Mouse (Mus musculus): ENCODE results near the gene Taok1. TPM values are rescaled to one million over a fixed set of nuclear protein-coding genes. Genes with fewer than 3 reads are reported as not detected.

The Taok1 gene
- polyA plus RNA-seq, 1 experiment from 2014 or later, result 29.2 TPM

- DNase-seq (ENCODE audit: low spot score), result no peak
- Histone ChIP-seq H3K27ac (peak overlapping the region; percentile 35; the same call in 1 of the 2 replicates), H3K4me3 (replicated peaks; ENCODE audit: low read length) (no peak overlapping the region), H3K4me2 (replicated peaks) (no peak overlapping the region), H3K27me3 (ENCODE audit: control insufficient read depth, insufficient read depth, low read length) (no peaks in the 10 kb centered on the region), H3K4me1 (replicated peaks; ENCODE audit: control insufficient read depth, insufficient read depth, low read length) (peaks cover 38% of the 10 kb centered on the region), H3K9ac (0 out of 2 replicates have a peak overlapping the region, but pooled peaks have one; percentile 28), H3K36me3 (replicated peaks; ENCODE audit: control insufficient read depth, insufficient read depth) (peaks cover 43% of the 10 kb centered on the region), H3K9me3 (ENCODE audit: control insufficient read depth, low read length) (no peaks in the 10 kb centered on the region)
- no peak for ATAC-seq (ENCODE audit: low FRiP score)
- WGBS, result 68% methylated on average over 12 of the region's 12 CpGs
Observed at GRCm38 (mm10) chr11:77498261-77499139, 109.1 kb downstream of the Taok1 start.

GRCm38 (mm10) chr11:77497851-77498250 lies 109.8 kb downstream of the Taok1 start:
- H3K27me3 ChIP-seq (ENCODE audit: control insufficient read depth, insufficient read depth, low read length), result no peaks in the 10 kb centered on the region
- no peak overlapping the region for H3K4me3 ChIP-seq (replicated peaks; ENCODE audit: low read length)
- 0 out of 2 replicates have a peak overlapping the region, but pooled peaks have one; percentile 28 for H3K9ac ChIP-seq
- no peaks in the 10 kb centered on the region for H3K9me3 ChIP-seq (ENCODE audit: control insufficient read depth, low read length)
- H3K27ac ChIP-seq, result 0 out of 2 replicates have a peak overlapping the region, but pooled peaks have one; percentile 36
- peaks cover 37% of the 10 kb centered on the region for H3K36me3 ChIP-seq (replicated peaks; ENCODE audit: control insufficient read depth, insufficient read depth)
- H3K4me2 ChIP-seq (replicated peaks), result no peak overlapping the region
- H3K4me1 ChIP-seq (replicated peaks; ENCODE audit: control insufficient read depth, insufficient read depth, low read length), result peaks cover 38% of the 10 kb centered on the region
- DNase-seq (ENCODE audit: low spot score) (no peak), ATAC-seq (ENCODE audit: low FRiP score) (no peak)
- 22% methylated on average over 4 of the region's 4 CpGs for WGBS

- H3K27me3 ChIP-seq (ENCODE audit: control insufficient read depth, insufficient read depth, low read length), result no peaks in the 10 kb centered on the region
- H3K36me3 ChIP-seq (replicated peaks; ENCODE audit: control insufficient read depth, insufficient read depth), result peaks cover 32% of the 10 kb centered on the region
- H3K4me2 ChIP-seq (replicated peaks), result no peak overlapping the region
- DNase-seq (ENCODE audit: low spot score), result no peak
- H3K27ac ChIP-seq, result 0 out of 2 replicates have a peak overlapping the region, but pooled peaks have one; percentile 36
- no peak overlapping the region for H3K9ac ChIP-seq
- no peak for ATAC-seq (ENCODE audit: low FRiP score)
- peaks cover 42% of the 10 kb centered on the region for H3K4me1 ChIP-seq (replicated peaks; ENCODE audit: control insufficient read depth, insufficient read depth, low read length)
- 21% methylated on average over 6 of the region's 6 CpGs for WGBS
- H3K4me3 ChIP-seq (replicated peaks; ENCODE audit: low read length), result no peak overlapping the region
- H3K9me3 ChIP-seq (ENCODE audit: control insufficient read depth, low read length), result no peaks in the 10 kb centered on the region
Observed at GRCm38 (mm10) chr11:77497341-77497756, 110.3 kb downstream of the Taok1 start.

GRCm38 (mm10) chr11:77495507-77495906 lies 112.1 kb downstream of the Taok1 start:
- Histone ChIP-seq H3K27me3 (ENCODE audit: control insufficient read depth, insufficient read depth, low read length) (no peaks in the 10 kb centered on the region), H3K27ac (no peak overlapping the region), H3K4me2 (replicated peaks) (peak overlapping the region; percentile 88; the same call in 1 of the 2 replicates), H3K9ac (0 out of 2 replicates have a peak overlapping the region, but pooled peaks have one; percentile 93), H3K4me1 (replicated peaks; ENCODE audit: control insufficient read depth, insufficient read depth, low read length) (peaks cover 53% of the 10 kb centered on the region), H3K4me3 (replicated peaks; ENCODE audit: low read length) (no peak overlapping the region), H3K36me3 (replicated peaks; ENCODE audit: control insufficient read depth, insufficient read depth) (peaks cover 17% of the 10 kb centered on the region), H3K9me3 (ENCODE audit: control insufficient read depth, low read length) (no peaks in the 10 kb centered on the region)
- no peak for ATAC-seq (ENCODE audit: low FRiP score)
- DNase-seq (ENCODE audit: low spot score), result no peak

- H3K4me2 ChIP-seq (replicated peaks), result peak overlapping the region; percentile 88
- H3K4me1 ChIP-seq (replicated peaks; ENCODE audit: control insufficient read depth, insufficient read depth, low read length), result peaks cover 59% of the 10 kb centered on the region
- no peaks in the 10 kb centered on the region for H3K9me3 ChIP-seq (ENCODE audit: control insufficient read depth, low read length)
- peaks cover 10% of the 10 kb centered on the region for H3K36me3 ChIP-seq (replicated peaks; ENCODE audit: control insufficient read depth, insufficient read depth)
- no peak for ATAC-seq (ENCODE audit: low FRiP score)
- no peak overlapping the region for H3K27ac ChIP-seq
- peak overlapping the region; percentile 87 for H3K4me3 ChIP-seq (replicated peaks; ENCODE audit: low read length)
- no peak for DNase-seq (ENCODE audit: low spot score)
- 72% methylated on average over 6 of the region's 6 CpGs for WGBS
- H3K27me3 ChIP-seq (ENCODE audit: control insufficient read depth, insufficient read depth, low read length), result no peaks in the 10 kb centered on the region
- peak overlapping the region; percentile 93 for H3K9ac ChIP-seq
Observed at GRCm38 (mm10) chr11:77494782-77495181, 112.8 kb downstream of the Taok1 start.

GRCm38 (mm10) chr11:77494344-77494676 lies 113.3 kb downstream of the Taok1 start:
- H3K9me3 ChIP-seq (ENCODE audit: control insufficient read depth, low read length), result no peaks in the 10 kb centered on the region
- H3K9ac ChIP-seq, result peak overlapping the region; percentile 93
- no peak for DNase-seq (ENCODE audit: low spot score)
- peak overlapping the region; percentile 88 for H3K27ac ChIP-seq
- H3K4me2 ChIP-seq (replicated peaks), result peak overlapping the region; percentile 88
- no peak for ATAC-seq (ENCODE audit: low FRiP score)
- H3K4me3 ChIP-seq (replicated peaks; ENCODE audit: low read length), result peak overlapping the region; percentile 87
- WGBS, result 29% methylated on average over 4 of the region's 4 CpGs
- peaks cover 5% of the 10 kb centered on the region for H3K36me3 ChIP-seq (replicated peaks; ENCODE audit: control insufficient read depth, insufficient read depth)
- no peaks in the 10 kb centered on the region for H3K27me3 ChIP-seq (ENCODE audit: control insufficient read depth, insufficient read depth, low read length)
- H3K4me1 ChIP-seq (replicated peaks; ENCODE audit: control insufficient read depth, insufficient read depth, low read length), result peaks cover 59% of the 10 kb centered on the region

- ATAC-seq (ENCODE audit: low FRiP score), result no peak
- no peaks in the 10 kb centered on the region for H3K27me3 ChIP-seq (ENCODE audit: control insufficient read depth, insufficient read depth, low read length)
- H3K9me3 ChIP-seq (ENCODE audit: control insufficient read depth, low read length), result no peaks in the 10 kb centered on the region
- peak within 1 kb of the TSS; percentile 93 for H3K9ac ChIP-seq
- peaks cover 58% of the 10 kb centered on the region for H3K4me1 ChIP-seq (replicated peaks; ENCODE audit: control insufficient read depth, insufficient read depth, low read length)
- WGBS, result 2% methylated on average over 55 of the region's 74 CpGs
- peak within 1 kb of the TSS; percentile 88 for H3K27ac ChIP-seq
- H3K36me3 ChIP-seq (replicated peaks; ENCODE audit: control insufficient read depth, insufficient read depth), result no peaks in the 10 kb centered on the region; the same call in 1 of the 2 replicates
- H3K4me2 ChIP-seq (replicated peaks), result peak within 1 kb of the TSS; percentile 88
- peak within 1 kb of the TSS; percentile 96 for H3K4me3 ChIP-seq (replicated peaks; ENCODE audit: low read length)
- DNase-seq (ENCODE audit: low spot score), result no peak
Observed at GRCm38 (mm10) chr11:77493512-77494343, 113.9 kb downstream of the Taok1 start, which contains the start of gene Git1. Gene Git1, plus strand, starts transcription at chr11:77493562.

- H3K27ac ChIP-seq, result peak overlapping the region; percentile 88
- DNase-seq (ENCODE audit: low spot score), result peak; percentile 92
- H3K4me3 ChIP-seq (replicated peaks; ENCODE audit: low read length), result peak overlapping the region; percentile 96
- ATAC-seq (ENCODE audit: low FRiP score), result peak; percentile 74
- H3K36me3 ChIP-seq (replicated peaks; ENCODE audit: control insufficient read depth, insufficient read depth), result no peaks in the 10 kb centered on the region
- peak overlapping the region; percentile 93 for H3K9ac ChIP-seq
- H3K4me2 ChIP-seq (replicated peaks), result peak overlapping the region; percentile 88
- H3K9me3 ChIP-seq (ENCODE audit: control insufficient read depth, low read length), result no peaks in the 10 kb centered on the region
- under 1% methylated on average over 28 of the region's 32 CpGs for WGBS
- H3K4me1 ChIP-seq (replicated peaks; ENCODE audit: control insufficient read depth, insufficient read depth, low read length), result peaks cover 56% of the 10 kb centered on the region
- no peaks in the 10 kb centered on the region for H3K27me3 ChIP-seq (ENCODE audit: control insufficient read depth, insufficient read depth, low read length)
Observed at GRCm38 (mm10) chr11:77492911-77493332, 114.7 kb downstream of the Taok1 start.
